Mouse (Mus musculus): Measurements from ENCODE around the gene Arnt.

Arnt gene

DNA sequence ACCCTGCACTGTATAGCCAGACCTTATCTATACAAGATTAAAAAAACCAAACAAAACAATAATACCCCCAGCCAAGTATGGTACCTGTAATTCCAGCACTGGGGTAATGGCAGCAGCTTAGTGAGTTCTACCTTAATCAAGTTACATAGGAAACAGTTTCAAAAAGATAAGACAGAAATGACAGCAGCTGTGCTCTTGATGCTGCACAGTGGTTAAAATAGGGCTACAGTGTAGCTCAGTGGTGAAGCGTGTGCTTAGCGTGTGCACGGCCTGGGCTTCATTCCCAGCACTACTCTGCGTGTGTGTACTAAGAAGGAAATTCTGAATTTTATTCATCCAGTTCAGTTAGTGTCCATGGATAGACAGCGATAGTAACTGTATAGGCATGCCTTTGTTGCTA, 22.2 kb downstream of the Arnt start:
- no peak for DNase-seq (ENCODE audit: low read depth, low spot score)

- no peak for DNase-seq (ENCODE audit: low read depth, low spot score)
Observed at GRCm38 (mm10) chr3:95457758-95458157, 23.6 kb downstream of the Arnt start.

GRCm38 (mm10) chr3:95459381-95459780, 25.2 kb downstream of the Arnt start:
- no peak for DNase-seq (ENCODE audit: low read depth, low spot score)

DNA sequence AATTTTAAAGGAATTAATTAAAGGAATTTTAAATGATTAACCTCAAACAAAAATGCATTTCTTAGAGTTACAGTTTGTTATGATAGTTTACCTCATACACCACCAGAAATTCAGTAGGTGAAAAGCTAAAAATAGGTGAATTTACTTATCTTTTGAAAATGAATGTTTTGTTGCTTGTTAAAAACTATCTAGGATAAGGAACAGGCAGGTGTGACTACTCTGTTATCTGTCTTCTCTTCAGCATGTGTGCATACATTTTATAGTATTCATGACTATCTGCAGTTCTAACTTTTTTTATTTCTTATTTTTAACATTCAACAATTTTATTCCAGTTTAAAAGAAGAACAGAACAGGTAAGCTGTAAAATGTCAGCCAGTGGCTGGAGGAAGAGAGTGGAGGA, 29.7 kb downstream of the Arnt start:
- no peak for DNase-seq (ENCODE audit: low read depth, low spot score)

GRCm38 (mm10) chr3:95478966-95479365, 44.8 kb downstream of the Arnt start:
- DNase-seq (ENCODE audit: low read depth, low spot score): no peak

- DNase-seq (ENCODE audit: low read depth, low spot score): no peak
Observed at GRCm38 (mm10) chr3:95486421-95486820, 52.2 kb downstream of the Arnt start.

DNA sequence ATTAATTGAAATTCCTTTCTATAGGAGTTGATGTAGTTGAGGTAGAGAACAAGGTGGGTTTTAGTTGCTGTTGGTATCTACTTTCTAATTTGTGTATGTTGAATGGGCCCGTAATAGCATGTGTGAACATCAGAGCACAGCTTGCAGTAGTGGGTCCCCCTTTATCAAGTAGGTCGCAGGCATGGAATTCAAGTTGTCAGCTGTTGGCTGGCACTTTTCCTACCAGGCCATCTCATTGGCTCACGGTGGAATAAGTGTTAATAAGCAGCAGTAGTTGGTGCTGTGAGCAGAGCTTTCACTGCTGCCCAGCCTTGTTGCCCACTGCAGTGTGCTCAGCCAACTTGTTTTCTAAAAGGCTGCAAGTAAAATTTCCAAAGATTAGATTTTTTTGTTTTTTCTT, 54.5 kb downstream of the Arnt start:
- no peak for DNase-seq (ENCODE audit: low read depth, low spot score)

GRCm38 (mm10) chr3:95490238-95490637, 56.0 kb downstream of the Arnt start:
- no peak for DNase-seq (ENCODE audit: low read depth, low spot score)

DNA sequence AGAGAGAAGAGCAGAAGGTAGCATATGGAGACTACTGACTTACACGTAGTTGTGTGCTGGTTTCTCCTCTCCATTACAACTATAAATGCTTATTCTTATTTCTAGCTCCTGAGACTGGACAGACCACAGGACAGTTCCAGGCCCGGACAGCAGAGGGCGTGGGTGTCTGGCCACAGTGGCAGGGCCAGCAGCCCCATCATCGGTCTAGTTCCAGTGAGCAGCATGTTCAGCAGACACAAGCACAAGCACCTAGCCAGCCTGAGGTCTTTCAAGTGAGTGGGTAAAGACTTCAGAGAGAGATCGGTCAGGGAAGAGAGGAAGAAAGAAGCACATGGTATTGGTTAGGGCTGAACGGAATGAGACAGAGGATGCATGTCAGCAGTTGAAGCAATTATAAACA, 60.2 kb downstream of the Arnt start:
- peak; percentile 35 for DNase-seq (ENCODE audit: low read depth, low spot score)

DNA sequence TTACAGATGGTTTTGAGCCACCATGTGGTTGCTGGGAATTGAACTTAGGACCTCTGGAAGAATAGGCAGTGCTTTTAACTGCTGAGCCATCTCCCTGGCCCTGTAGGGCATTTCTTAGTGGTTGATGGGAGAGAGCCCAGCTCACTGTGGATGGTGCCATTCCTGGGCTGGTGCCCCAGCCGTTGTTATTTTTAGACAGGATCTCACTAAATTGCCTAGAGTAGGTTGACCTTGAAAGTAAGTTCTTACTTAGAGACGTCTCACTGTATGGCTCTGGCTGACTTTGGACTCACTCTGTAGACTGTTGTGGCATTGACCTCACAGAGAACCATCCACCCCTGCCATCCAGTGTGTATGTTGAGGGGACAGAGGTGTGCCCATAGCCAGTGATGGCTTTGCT, 64.0 kb downstream of the Arnt start:
- DNase-seq (ENCODE audit: low read depth, low spot score): no peak

GRCm38 (mm10) chr3:95499024-95499423, 64.8 kb downstream of the Arnt start, which contains the start of gene Ctsk:
Gene Ctsk, plus strand, starts transcription at chr3:95499256.
- no peak for DNase-seq (ENCODE audit: low read depth, low spot score)

DNA sequence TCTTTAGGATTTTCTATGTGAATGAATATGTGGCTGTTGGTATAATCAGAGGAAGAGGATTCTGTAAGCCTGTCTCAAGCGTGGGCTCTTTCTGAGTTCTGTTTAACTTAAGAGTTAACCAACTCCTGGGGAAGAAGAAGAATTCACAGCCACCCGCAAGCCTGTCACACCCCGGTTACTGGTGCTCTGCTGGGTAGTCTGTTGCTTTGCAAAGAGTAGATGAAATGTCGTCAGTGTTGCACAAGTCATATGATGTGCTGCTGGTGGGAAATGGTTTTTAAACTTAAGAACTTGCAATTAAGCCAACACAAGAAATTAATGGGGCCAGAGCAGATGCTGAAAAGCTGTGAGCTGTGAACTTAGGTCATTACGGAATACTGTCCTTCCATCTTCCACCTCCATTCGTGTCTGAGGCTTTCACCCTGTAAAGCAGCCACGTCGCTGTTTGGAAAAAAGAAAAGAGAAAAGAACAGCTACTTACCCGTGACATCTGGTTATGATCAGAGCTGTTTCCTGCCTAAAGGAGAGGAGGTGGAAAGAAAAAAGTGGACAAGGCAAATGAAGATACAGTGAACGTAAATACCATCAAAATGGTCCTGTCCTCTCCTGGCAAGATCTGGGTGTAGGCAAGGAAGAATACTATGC, 65.4 kb downstream of the Arnt start:
- DNase-seq (ENCODE audit: low read depth, low spot score): no peak

GRCm38 (mm10) chr3:95502312-95502711, 68.1 kb downstream of the Arnt start:
- DNase-seq (ENCODE audit: low read depth, low spot score): no peak

GRCm38 (mm10) chr3:95509348-95509747, 75.2 kb downstream of the Arnt start:
- no peak for DNase-seq (ENCODE audit: low read depth, low spot score)

DNA sequence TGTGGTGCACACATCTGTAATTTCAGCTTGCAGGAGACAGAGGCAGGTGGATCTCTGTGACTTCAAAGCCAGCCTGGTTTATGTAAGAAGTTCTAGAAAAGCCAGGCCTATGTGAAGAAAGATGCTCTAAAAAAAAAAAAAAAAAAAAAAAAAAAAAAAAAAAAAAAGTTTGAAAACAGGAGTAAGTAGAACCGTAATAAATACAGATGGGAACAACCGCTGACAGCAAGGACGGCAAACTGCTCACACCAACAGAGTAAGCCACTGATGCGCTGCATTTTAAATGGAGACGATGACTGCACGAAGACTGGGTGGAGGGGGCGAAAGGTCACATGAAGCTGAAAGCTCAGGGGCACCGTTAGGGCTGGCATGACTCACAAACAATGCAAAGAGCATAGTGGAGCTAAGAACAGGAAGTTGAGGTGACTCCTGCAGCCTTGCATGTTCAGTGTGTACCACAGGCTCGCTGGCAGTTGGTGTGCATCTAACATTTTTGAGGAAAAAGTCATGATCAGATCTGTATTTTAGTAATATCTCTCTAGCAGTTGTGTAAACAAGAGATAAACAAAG, 77.5 kb downstream of the Arnt start:
- no peak for DNase-seq (ENCODE audit: low read depth, low spot score)

DNA sequence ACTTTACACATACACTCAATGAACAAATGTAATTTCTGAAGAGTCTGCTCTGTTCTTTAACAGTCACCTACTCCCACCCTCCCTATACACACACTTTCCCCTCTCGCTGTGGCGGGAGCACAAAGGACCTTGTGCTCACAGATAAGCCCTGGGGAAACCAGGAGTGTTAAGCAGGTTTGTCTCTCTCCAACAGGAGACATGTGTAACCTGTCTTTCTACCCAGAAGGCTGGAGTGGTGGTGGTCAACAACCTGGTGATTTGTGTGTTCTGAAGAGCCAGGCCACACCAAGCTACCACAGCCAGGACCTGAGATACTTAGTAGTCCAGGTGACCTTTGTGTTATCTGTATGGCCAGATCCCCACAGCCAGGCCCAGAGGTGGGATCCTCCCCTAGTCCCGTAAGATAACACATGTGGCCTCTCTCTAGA, 82.4 kb downstream of the Arnt start:
- DNase-seq (ENCODE audit: low read depth, low spot score): peak; percentile 77

DNA sequence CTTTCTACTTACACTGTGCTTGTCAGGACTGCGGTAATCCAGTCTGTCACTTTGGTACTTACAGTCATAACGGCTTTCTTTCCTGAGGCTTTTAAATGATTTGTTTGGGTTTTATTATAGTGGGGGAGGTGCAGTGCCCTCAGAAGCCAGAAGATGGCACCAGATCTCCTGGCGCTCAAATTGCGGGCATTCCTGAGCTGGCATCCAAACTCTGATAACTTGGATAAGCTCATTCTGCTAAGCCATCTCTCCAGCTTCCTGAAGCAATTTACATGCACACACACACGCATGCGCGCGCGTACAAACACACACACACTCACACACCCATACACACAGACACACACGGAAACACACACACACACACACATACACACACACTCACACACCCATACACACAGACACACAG, 83.3 kb downstream of the Arnt start:
- DNase-seq (ENCODE audit: low read depth, low spot score): peak; percentile 82

GRCm38 (mm10) chr3:95518891-95519290, 84.7 kb downstream of the Arnt start:
- DNase-seq (ENCODE audit: low read depth, low spot score): no peak

GRCm38 (mm10) chr3:95519315-95519714, 85.1 kb downstream of the Arnt start:
- DNase-seq (ENCODE audit: low read depth, low spot score): peak; percentile 90

DNA sequence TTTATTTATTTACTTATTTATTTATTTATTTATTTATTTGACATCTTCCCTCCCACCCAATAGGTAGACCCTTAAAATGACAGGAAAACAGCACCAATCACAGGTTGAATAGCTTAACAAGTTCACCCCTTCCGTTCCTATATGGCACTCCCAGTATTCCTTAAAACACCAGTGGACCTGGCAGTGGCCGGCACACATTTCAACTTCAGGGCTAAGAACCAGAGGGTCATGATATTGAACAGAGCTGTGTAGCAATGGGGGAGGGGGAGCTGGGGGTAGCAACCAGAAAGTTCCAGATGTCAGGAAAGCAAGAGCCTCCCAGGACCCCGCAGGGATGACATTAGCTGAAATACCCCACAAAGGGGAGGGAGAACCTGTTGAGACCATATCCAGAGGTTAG, 85.9 kb downstream of the Arnt start:
- DNase-seq (ENCODE audit: low read depth, low spot score): no peak

GRCm38 (mm10) chr3:95521168-95521567, 87.0 kb downstream of the Arnt start:
- no peak for DNase-seq (ENCODE audit: low read depth, low spot score)

- DNase-seq (ENCODE audit: low read depth, low spot score): no peak
Observed at GRCm38 (mm10) chr3:95523662-95524061, 89.5 kb downstream of the Arnt start.

DNA sequence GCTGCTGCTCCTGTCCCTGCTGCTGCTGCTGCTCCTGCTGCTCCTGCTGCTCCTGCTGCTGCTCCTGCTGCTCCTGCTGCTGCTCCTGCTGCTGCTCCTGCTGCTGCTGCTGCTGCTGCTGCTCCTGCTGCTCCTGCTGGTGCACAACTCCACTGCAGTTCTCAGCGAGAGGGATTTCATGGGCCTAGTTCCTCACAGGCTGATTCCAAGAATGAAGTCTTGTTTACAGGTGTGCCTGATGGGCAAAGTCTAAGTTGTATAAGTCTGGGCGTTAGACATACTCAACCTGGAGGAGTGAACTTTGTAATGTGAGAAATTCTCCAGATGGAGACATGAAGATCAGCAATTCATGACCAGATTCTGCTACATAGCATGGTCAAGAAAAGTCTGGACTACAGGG, 90.5 kb downstream of the Arnt start:
- no peak for DNase-seq (ENCODE audit: low read depth, low spot score)

GRCm38 (mm10) chr3:95526111-95526510, 91.9 kb downstream of the Arnt start:
- DNase-seq (ENCODE audit: low read depth, low spot score): no peak
